Mouse (Mus musculus) adrenal gland, adult 18-20 months (tissue): Measurements from ENCODE around the gene Tubg1. TPM values are rescaled to one million over a fixed set of nuclear protein-coding genes. Genes with fewer than 3 reads are reported as not detected.

Experiments used
- DNase-seq, 2 experiments: peaks; one replicate each; pipeline ENCODE4 v3.0.0; 2021 to 2022; ENCODE audit warnings: low spot score in 2 of 2
- long read RNA-seq, 2 experiments: library from polyadenylated mRNA; stranded (forward); transcript quantifications; one replicate each; pipeline ENCODE4 v2.0.0; 2021
- total RNA-seq, 2 experiments: library from RNA; stranded (reverse); gene quantifications; 1 replicate in 1 of 2; 2 replicates in 1 of 2; pipeline ENCODE4 v1.2.3; 2021

Gene Tubg1
- 10 to 100 TPM; 32.9 to 37.0 TPM for total RNA-seq
- long read RNA-seq, experiment 1, transcript Tubg1-201 (11 exons, 1,802 nt) = major isoform, 40 of 44 reads
- long read RNA-seq, experiment 1, partial matches to known transcripts = 3 of 44 reads
- long read RNA-seq, experiment 1, other reads (novel, unspliced or antisense) = 1 of 44 reads
- long read RNA-seq, experiment 2, transcript Tubg1-201 (11 exons, 1,802 nt) = major isoform, 42 of 64 reads
- long read RNA-seq, experiment 2, partial matches to known transcripts = 17 of 64 reads
- long read RNA-seq, experiment 2, other reads (novel, unspliced or antisense) = 5 of 64 reads

- peak; percentile 99 for DNase-seq
These were observed at the start of gene Tubg1, which contains the start of gene Retreg3 for GRCm38 (mm10) chr11:101119761-101120544. TSS of gene Tubg1 (plus strand) at chr11:101119938. TSS of gene Retreg3 (minus strand) at chr11:101119893.

GRCm38 (mm10) chr11:101070189-101070527 lies 49.6 kb upstream of the Tubg1 start:
- no peak for DNase-seq

- no peak for DNase-seq
These were observed 48.8 kb upstream of the Tubg1 start for GRCm38 (mm10) chr11:101070987-101071386.

GRCm38 (mm10) chr11:101071810-101072428 lies 47.8 kb upstream of the Tubg1 start:
- no peak for DNase-seq

GRCm38 (mm10) chr11:101078121-101078520 lies 41.6 kb upstream of the Tubg1 start, which contains the start of gene Hsd17b1:
TSS of gene Hsd17b1 (plus strand) at chr11:101078411.
- DNase-seq = no peak

- no peak for DNase-seq
These were observed 40.0 kb upstream of the Tubg1 start for GRCm38 (mm10) chr11:101079746-101080145.

- no peak for DNase-seq
These were observed 39.3 kb upstream of the Tubg1 start for GRCm38 (mm10) chr11:101080421-101080820.

- DNase-seq = no peak
These were observed 38.1 kb upstream of the Tubg1 start for GRCm38 (mm10) chr11:101081659-101082058.

GRCm38 (mm10) chr11:101082208-101083082 lies 37.3 kb upstream of the Tubg1 start, which contains the start of gene Coasy:
TSS of gene Coasy (plus strand) at chr11:101082565.
- DNase-seq = peak; percentile 75 to 79

GRCm38 (mm10) chr11:101083083-101083697 lies 36.5 kb upstream of the Tubg1 start:
- no peak for DNase-seq

GRCm38 (mm10) chr11:101084246-101084645 lies 35.5 kb upstream of the Tubg1 start:
- DNase-seq = no peak

GRCm38 (mm10) chr11:101084811-101085210 lies 34.9 kb upstream of the Tubg1 start:
- DNase-seq = no peak

- no peak for DNase-seq
These were observed 34.0 kb upstream of the Tubg1 start for GRCm38 (mm10) chr11:101085617-101086322.

- no peak for DNase-seq
These were observed 33.4 kb upstream of the Tubg1 start for GRCm38 (mm10) chr11:101086323-101086674.

GRCm38 (mm10) chr11:101086756-101087681 lies 32.7 kb upstream of the Tubg1 start, which contains the start of gene Mlx:
TSS of gene Mlx (plus strand) at chr11:101087277.
- DNase-seq = peak; percentile 79 to 84

- no peak for DNase-seq
These were observed 32.1 kb upstream of the Tubg1 start for GRCm38 (mm10) chr11:101087682-101088055.

GRCm38 (mm10) chr11:101089931-101090330 lies 29.8 kb upstream of the Tubg1 start:
- DNase-seq = no peak

- DNase-seq = no peak
These were observed 24.8 kb upstream of the Tubg1 start for GRCm38 (mm10) chr11:101094930-101095313.
